24 mouse cellular contexts compared by ENCODE assay signal in the genomic region with DNA sequence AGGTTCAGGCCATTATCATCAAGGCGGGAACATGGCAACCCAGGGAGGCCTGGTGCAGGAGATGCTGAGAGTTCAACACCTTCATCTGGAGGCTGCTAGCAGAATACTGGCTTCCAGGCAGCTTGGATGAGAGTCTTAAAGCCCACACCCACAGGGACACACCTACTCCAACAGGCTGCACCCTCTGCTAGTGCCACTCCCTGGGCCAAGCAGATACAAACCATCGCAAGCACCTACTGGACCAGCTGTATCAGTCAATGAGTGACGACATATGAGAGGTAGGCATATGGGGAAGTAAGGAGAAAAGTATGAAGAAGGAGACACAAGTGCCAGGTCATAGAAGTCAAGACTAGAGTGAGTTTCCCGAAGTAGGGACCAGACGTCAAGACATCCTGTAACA. TPM values are rescaled to one million over a fixed set of nuclear protein-coding genes. Genes with fewer than 3 reads are reported as not detected.
DNase-seq lines count a peak whose midpoint lies in the region; ATAC-seq and TF ChIP-seq lines count a peak whose summit lies in the region.
"Had no signal": no experiment of that assay in that cellular context is flagged by ENCODE, and none has a peak within 500 bp of the region (broad histone marks: within the 10 kb centered on the region; RNA-seq: fewer than 3 reads in every experiment).

No protein-coding gene starts in this region.

- peak overlapping the region; percentile 22 for H3K27ac ChIP-seq in heart, embryonic 11.5 days (ENCODE audit: low read depth, low read length)
- peak overlapping the region; percentile 74 for H3K27ac ChIP-seq in liver, embryonic 11.5 days (ENCODE audit: low read depth, low read length)
- H3K27ac ChIP-seq in liver, postnatal 0 days (ENCODE audit: low read depth) = peak overlapping the region; percentile 82
- no peak overlapping the region; the same call in 1 of the 2 replicates for H3K27ac ChIP-seq in heart, embryonic 10.5 days
- H3K27ac ChIP-seq: embryonic facial prominence, embryonic 12.5 days; forebrain, embryonic 15.5 days; heart, embryonic 15.5 days; hindbrain, embryonic 13.5 days; limb, embryonic 10.5 days; macrophage; neural tube, embryonic 13.5 days had no signal

- H3K4me3 ChIP-seq in heart, embryonic 11.5 days (ENCODE audit: low read depth, low read length) = no peak overlapping the region
- no peak overlapping the region for H3K4me3 ChIP-seq in liver, embryonic 11.5 days (ENCODE audit: low read depth, low read length)
- no peak overlapping the region for H3K4me3 ChIP-seq in liver, postnatal 0 days (ENCODE audit: low read depth, low read length)
- no peak overlapping the region for H3K4me3 ChIP-seq in heart, embryonic 10.5 days
- H3K4me3 ChIP-seq: embryonic facial prominence, embryonic 12.5 days; forebrain, embryonic 15.5 days; heart, embryonic 15.5 days; hindbrain, embryonic 13.5 days; limb, embryonic 10.5 days; myocyte; neural tube, embryonic 13.5 days had no signal

- TF ChIP-seq CTCF in liver, postnatal 0 days (IDR thresholded peaks at IDR 0.05; ENCODE audit: low read depth) = 0 out of 2 replicates have a peak, but pooled peaks have one; percentile 3

- no peaks in the 10 kb centered on the region for H3K9me3 ChIP-seq in heart, embryonic 11.5 days (replicated peaks; ENCODE audit: control insufficient read depth, low read length)
- no peaks in the 10 kb centered on the region for H3K9me3 ChIP-seq in liver, embryonic 11.5 days (ENCODE audit: control insufficient read depth, low read length)
- H3K9me3 ChIP-seq in liver, postnatal 0 days (ENCODE audit: low read length) = no peaks in the 10 kb centered on the region
- H3K9me3 ChIP-seq in heart, embryonic 10.5 days = no peaks in the 10 kb centered on the region
- H3K9me3 ChIP-seq: embryonic facial prominence, embryonic 12.5 days; forebrain, embryonic 15.5 days; heart, embryonic 15.5 days; hindbrain, embryonic 13.5 days; limb, embryonic 10.5 days; neural tube, embryonic 13.5 days had no signal

- ATAC-seq in heart, embryonic 11.5 days (replicated peaks; ENCODE audit: insufficient number of reproducible peaks, low FRiP score, low TSS enrichment) = peak; percentile 41; the same call in 1 of the 2 replicates
- peak; percentile 45 for ATAC-seq in liver, embryonic 11.5 days (replicated peaks; ENCODE audit: low FRiP score)
- peak; percentile 14 for ATAC-seq in liver, postnatal 0 days
- ATAC-seq: forebrain, embryonic 15.5 days; lung, postnatal 0 days; midbrain, embryonic 16.5 days had no signal

- H3K4me2 ChIP-seq in heart, embryonic 11.5 days = peak overlapping the region; percentile 11; the same call in 1 of the 2 replicates
- H3K4me2 ChIP-seq in liver, embryonic 11.5 days = 0 out of 2 replicates have a peak overlapping the region, but pooled peaks have one; percentile 12
- peak overlapping the region; percentile 53 for H3K4me2 ChIP-seq in liver, postnatal 0 days (ENCODE audit: low read depth, low read length)
- H3K4me2 ChIP-seq: embryonic facial prominence, embryonic 12.5 days; forebrain, embryonic 15.5 days; heart, embryonic 15.5 days; hindbrain, embryonic 13.5 days; neural tube, embryonic 13.5 days had no signal

- 75% methylated on average over 5 of the region's 5 CpGs for WGBS in heart, embryonic 11.5 days (ENCODE audit: insufficient replicate concordance)
- whole genome bisulfite sequencing in liver, embryonic 11.5 days = 73% methylated on average over 5 of the region's 5 CpGs
- 63% methylated on average over 5 of the region's 5 CpGs for WGBS in liver, postnatal 0 days (ENCODE audit: insufficient replicate concordance)
- WGBS in heart, embryonic 10.5 days = 75% methylated on average over 5 of the region's 5 CpGs

- no peaks in the 10 kb centered on the region for H3K27me3 ChIP-seq in heart, embryonic 11.5 days (ENCODE audit: control insufficient read depth, insufficient read depth, low read length)
- H3K27me3 ChIP-seq in liver, embryonic 11.5 days (replicated peaks; ENCODE audit: control insufficient read depth, insufficient read depth, low read length) = no peaks in the 10 kb centered on the region
- H3K27me3 ChIP-seq in liver, postnatal 0 days (ENCODE audit: insufficient read depth, low read length) = no peaks in the 10 kb centered on the region
- no peaks in the 10 kb centered on the region for H3K27me3 ChIP-seq in heart, embryonic 10.5 days (ENCODE audit: insufficient read depth, poor library complexity, severe bottlenecking)
- H3K27me3 ChIP-seq: embryonic facial prominence, embryonic 12.5 days; forebrain, embryonic 15.5 days; heart, embryonic 15.5 days; hindbrain, embryonic 13.5 days; neural tube, embryonic 13.5 days had no signal

- H3K4me1 ChIP-seq in heart, embryonic 11.5 days (ENCODE audit: control insufficient read depth, insufficient read depth, low read length) = peaks cover 14% of the 10 kb centered on the region
- peaks cover 28% of the 10 kb centered on the region for H3K4me1 ChIP-seq in liver, embryonic 11.5 days (replicated peaks; ENCODE audit: control insufficient read depth, insufficient read depth, low read length)
- peaks cover 39% of the 10 kb centered on the region for H3K4me1 ChIP-seq in liver, postnatal 0 days (ENCODE audit: insufficient read depth)
- peaks cover 30% of the 10 kb centered on the region for H3K4me1 ChIP-seq in heart, embryonic 10.5 days

- no peak for DNase-seq in heart, adult 18-20 months
- DNase-seq in liver, embryonic 11.5 days (ENCODE audit: low spot score) = no peak
- DNase-seq in liver, postnatal 0 days = peak; percentile 51
- no peak for DNase-seq in right cerebral cortex, adult 2 months (ENCODE audit: low spot score in 2 of 2)
- DNase-seq in heart, embryonic 10.5 days (ENCODE audit: low spot score) = no peak
- no peak for DNase-seq in kidney, postnatal 10 days
- DNase-seq: adrenal gland, postnatal 36 days; cerebellum, adult 2 months; cerebellum, postnatal 25 days; heart, postnatal 36 days; kidney, adult 11 months; retina, postnatal 1 day; thymus, postnatal 25 days had no signal

- no peak overlapping the region for H3K9ac ChIP-seq in heart, embryonic 11.5 days (ENCODE audit: low read depth, low read length)
- H3K9ac ChIP-seq in liver, embryonic 11.5 days (ENCODE audit: low read depth, low read length) = no peak overlapping the region
- H3K9ac ChIP-seq in liver, postnatal 0 days (replicated peaks) = 0 out of 2 replicates have a peak overlapping the region, but pooled peaks have one; percentile 12
- H3K9ac ChIP-seq: embryonic facial prominence, embryonic 12.5 days; forebrain, embryonic 15.5 days; heart, embryonic 15.5 days; hindbrain, embryonic 13.5 days; neural tube, embryonic 13.5 days had no signal

- no peak; the same call in 1 of the 2 replicates for TF ChIP-seq EP300 in liver, postnatal 0 days (IDR thresholded peaks at IDR 0.05; ENCODE audit: low read depth)

- H3K36me3 ChIP-seq in heart, embryonic 11.5 days (ENCODE audit: control insufficient read depth, insufficient read depth, low read length) = no peaks in the 10 kb centered on the region
- no peaks in the 10 kb centered on the region for H3K36me3 ChIP-seq in liver, embryonic 11.5 days (ENCODE audit: control insufficient read depth, insufficient read depth, low read length)
- H3K36me3 ChIP-seq in liver, postnatal 0 days (replicated peaks; ENCODE audit: insufficient read depth, low read length) = no peaks in the 10 kb centered on the region
- peaks cover 2% of the 10 kb centered on the region; the same call in 1 of the 2 replicates for H3K36me3 ChIP-seq in heart, embryonic 10.5 days
- H3K36me3 ChIP-seq: embryonic facial prominence, embryonic 12.5 days; forebrain, embryonic 15.5 days; hindbrain, embryonic 13.5 days; neural tube, embryonic 13.5 days had no signal

RNA-seq across cellular contexts. Expression of gene Mad2l1bp, which starts 3.3 kb away (rescaled TPM):
- 38.8 and 39.8 TPM in 2 replicates for polyA plus RNA-seq in heart, embryonic 11.5 days (2014; fragmentation: Nextera tagmentation; extraction: Ambion mirVana)
- total RNA-seq in heart, adult 18-20 months (2021) = 10 to 100 TPM; 28.0 to 30.4 TPM
- polyA plus RNA-seq in liver, embryonic 11.5 days (2014; fragmentation: Nextera tagmentation; extraction: Ambion mirVana) = 37.2 and 41.2 TPM in 2 replicates
- 25.0 and 25.3 TPM in 2 replicates for polyA plus RNA-seq in liver, postnatal 0 days (2015; fragmentation: Nextera tagmentation; extraction: Ambion mirVana)
- 39.9 and 41.6 TPM in 2 replicates for polyA plus RNA-seq in heart, embryonic 10.5 days (2016; fragmentation: Nextera tagmentation; extraction: Ambion mirVana)

RNA-seq across cellular contexts. Expression of gene Gtpbp2, which starts 4.2 kb away (rescaled TPM):
- 24.9 and 28.6 TPM in 2 replicates for polyA plus RNA-seq in heart, embryonic 11.5 days (2014; fragmentation: Nextera tagmentation; extraction: Ambion mirVana)
- total RNA-seq in heart, adult 18-20 months (2021) = 10 to 100 TPM; 49.5 to 51.2 TPM
- polyA plus RNA-seq in liver, embryonic 11.5 days (2014; fragmentation: Nextera tagmentation; extraction: Ambion mirVana) = 26.1 and 31.1 TPM in 2 replicates
- 23.4 and 27.5 TPM in 2 replicates for polyA plus RNA-seq in liver, postnatal 0 days (2015; fragmentation: Nextera tagmentation; extraction: Ambion mirVana)
- polyA plus RNA-seq in heart, embryonic 10.5 days (2016; fragmentation: Nextera tagmentation; extraction: Ambion mirVana) = 32.3 and 34.9 TPM in 2 replicates

RNA-seq across cellular contexts. Expression of gene Rsph9, which starts 12.7 kb away (rescaled TPM):
- polyA plus RNA-seq in heart, embryonic 11.5 days (2014; fragmentation: Nextera tagmentation; extraction: Ambion mirVana) = 6.1 and 6.7 TPM in 2 replicates
- total RNA-seq in heart, adult 18-20 months (2021) = under 1 TPM; 0.41 to 0.60 TPM
- 2.0 TPM in 2 replicates for polyA plus RNA-seq in liver, embryonic 11.5 days (2014; fragmentation: Nextera tagmentation; extraction: Ambion mirVana)
- 1.7 and 1.8 TPM in 2 replicates for polyA plus RNA-seq in liver, postnatal 0 days (2015; fragmentation: Nextera tagmentation; extraction: Ambion mirVana)
- 5.1 and 7.3 TPM in 2 replicates for polyA plus RNA-seq in heart, embryonic 10.5 days (2016; fragmentation: Nextera tagmentation; extraction: Ambion mirVana)

RNA-seq across cellular contexts. Expression of gene Polh, which starts 45.8 kb away (rescaled TPM):
- polyA plus RNA-seq in heart, embryonic 11.5 days (2014; fragmentation: Nextera tagmentation; extraction: Ambion mirVana) = 12.1 and 12.3 TPM in 2 replicates
- total RNA-seq in heart, adult 18-20 months (2021) = 1 to 10 TPM; 8.0 to 9.5 TPM
- 20.9 and 22.3 TPM in 2 replicates for polyA plus RNA-seq in liver, embryonic 11.5 days (2014; fragmentation: Nextera tagmentation; extraction: Ambion mirVana)
- 6.9 and 8.9 TPM in 2 replicates for polyA plus RNA-seq in liver, postnatal 0 days (2015; fragmentation: Nextera tagmentation; extraction: Ambion mirVana)
- 8.3 and 12.2 TPM in 2 replicates for polyA plus RNA-seq in heart, embryonic 10.5 days (2016; fragmentation: Nextera tagmentation; extraction: Ambion mirVana)

RNA-seq across cellular contexts. Expression of gene Mrps18a, which starts 45.9 kb away (rescaled TPM):
- polyA plus RNA-seq in heart, embryonic 11.5 days (2014; fragmentation: Nextera tagmentation; extraction: Ambion mirVana) = 118 and 123 TPM in 2 replicates
- total RNA-seq in heart, adult 18-20 months (2021) = 100 to 1,000 TPM; 143 to 145 TPM
- polyA plus RNA-seq in liver, embryonic 11.5 days (2014; fragmentation: Nextera tagmentation; extraction: Ambion mirVana) = 141 and 143 TPM in 2 replicates
- polyA plus RNA-seq in liver, postnatal 0 days (2015; fragmentation: Nextera tagmentation; extraction: Ambion mirVana) = 52.0 and 55.6 TPM in 2 replicates
- polyA plus RNA-seq in heart, embryonic 10.5 days (2016; fragmentation: Nextera tagmentation; extraction: Ambion mirVana) = 150 and 166 TPM in 2 replicates
